Mouse (Mus musculus) ES-CJ7 (cell line): ENCODE results near the gene Gm7247.
"Not testable (repeated sequence)": the region's sequence is repeated elsewhere in the genome, so short reads cannot be mapped to it uniquely, and the experiment has no call there.

Experiments
- DNase-seq: peaks from one replicate; pipeline ENCODE4 v3.0.0; 2011; ENCODE audit warnings: low read depth, low spot score

Gm7247 gene

DNA sequence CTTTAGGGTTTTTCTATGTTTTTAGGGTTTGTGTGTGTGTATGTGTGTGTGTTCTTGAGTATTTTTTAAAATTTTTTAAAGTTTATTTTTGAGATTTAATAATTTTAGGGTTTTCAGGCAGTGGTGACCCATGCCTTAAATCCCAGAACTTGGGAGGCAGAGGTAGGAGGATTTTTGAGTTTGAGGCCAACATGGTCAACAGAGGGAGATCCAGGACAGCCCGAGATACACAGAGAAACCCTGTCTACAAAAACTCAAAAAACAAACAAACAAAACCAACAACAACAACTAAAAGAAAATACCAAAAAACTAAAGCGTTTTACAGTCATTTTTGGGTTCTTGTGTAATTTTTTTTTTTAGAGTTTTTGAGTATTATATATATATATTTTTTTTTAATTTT, 134.2 kb downstream of the Gm7247 start:
- no peak for DNase-seq

DNA sequence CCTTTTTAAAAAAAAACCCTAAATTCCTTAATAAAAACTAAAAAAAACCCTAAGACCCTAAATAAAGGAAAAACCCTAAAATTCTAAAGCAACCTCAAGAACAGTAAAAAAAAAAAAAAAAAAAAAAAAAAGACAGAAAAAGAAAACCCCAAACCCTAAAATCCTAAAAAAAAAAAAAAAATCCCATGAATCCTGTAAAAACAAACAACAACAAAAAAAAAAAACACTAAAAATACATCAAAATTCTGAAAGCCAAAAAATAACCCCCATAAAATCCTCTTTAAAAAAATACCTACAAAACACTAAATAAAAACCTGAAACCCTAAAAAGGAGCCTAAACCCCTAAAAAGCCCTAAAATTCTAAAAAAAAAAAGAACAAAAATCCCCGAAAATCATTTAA, 135.4 kb downstream of the Gm7247 start:
- DNase-seq: no peak

DNA sequence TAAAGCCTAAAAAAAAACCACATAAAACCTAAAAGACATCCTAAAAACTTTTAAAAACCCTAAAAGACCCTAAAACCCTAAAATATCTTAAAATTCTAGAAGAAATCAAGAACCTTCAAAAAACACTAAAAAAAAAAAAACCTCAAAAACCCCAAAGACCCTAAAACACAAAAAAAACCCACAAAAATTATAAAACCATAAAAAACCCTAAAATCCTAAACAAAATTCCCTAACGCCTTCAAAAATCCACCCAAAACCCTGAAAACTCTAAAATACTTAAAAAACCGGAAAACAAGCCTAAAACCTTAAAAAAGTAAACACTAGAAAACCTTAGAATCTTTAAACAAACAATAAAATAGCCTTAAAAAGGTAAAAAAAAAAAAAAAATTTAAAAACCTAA, 136.4 kb downstream of the Gm7247 start:
- DNase-seq: no peak

DNA sequence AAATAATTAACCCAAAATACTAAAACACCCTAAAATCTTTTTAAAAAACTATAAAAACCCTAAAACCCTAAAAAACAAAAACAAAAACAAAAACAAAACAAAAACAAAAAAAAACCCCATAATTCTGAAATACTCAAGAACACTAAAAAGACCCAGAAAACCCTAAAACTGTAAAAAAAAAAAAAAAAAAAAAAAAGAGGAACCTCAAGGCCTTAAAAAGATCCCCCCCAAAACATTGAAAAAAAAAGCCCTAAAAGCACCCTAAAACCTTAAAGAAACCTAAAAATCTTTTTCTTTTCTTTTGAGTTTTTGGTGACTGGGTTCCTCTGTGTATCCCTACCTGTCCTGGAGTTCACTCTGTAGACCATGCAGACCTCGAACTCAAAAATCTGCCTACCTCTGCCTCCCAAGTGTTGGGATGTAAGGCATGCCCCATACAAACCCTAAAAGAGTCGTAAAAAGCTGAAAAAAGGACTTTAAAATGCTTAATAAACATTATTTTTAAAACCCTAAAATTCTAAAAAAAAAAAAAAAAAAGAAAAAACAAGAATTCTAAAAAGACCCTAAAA, 138.2 kb downstream of the Gm7247 start:
- no peak for DNase-seq

DNA sequence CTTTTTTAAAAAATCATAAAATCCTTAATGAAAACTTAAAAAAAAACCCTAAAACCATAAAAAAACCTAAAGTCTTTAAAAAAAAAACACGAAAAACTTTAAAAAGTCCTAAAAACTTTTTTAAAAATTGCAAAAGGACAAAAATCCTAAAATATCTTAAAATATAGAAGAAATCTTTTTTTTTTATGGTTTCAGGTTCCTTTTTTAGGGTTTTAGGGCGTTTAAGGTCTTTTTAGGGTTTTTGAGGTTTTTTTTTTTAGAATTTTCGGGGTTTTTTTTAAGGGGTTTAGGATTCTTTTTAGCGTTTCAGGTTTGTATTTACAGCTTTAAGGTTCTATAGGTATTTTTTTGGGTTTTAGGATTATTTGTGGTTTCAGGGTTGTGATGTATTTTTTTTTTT, 138.9 kb downstream of the Gm7247 start:
- DNase-seq: no peak

DNA sequence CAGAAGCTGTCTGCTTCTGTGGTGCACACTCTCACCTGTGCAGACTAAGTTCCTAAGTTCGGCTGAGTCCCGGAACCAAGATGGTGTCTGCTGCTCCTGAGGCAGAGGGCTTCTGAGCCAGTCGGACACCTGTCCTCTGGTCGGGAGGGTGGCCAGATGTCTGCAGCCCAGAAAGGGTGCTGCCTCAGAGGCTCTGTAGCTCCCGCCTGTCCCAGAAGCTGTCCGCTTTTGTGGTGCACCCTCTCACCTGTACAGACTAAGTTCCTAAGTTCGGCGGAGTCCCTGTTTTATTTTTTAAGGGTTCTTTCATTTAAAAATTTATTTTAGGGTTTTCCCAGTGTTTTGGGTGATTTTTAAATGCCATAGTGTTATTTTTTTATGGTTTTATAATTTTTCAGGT, 145.9 kb downstream of the Gm7247 start:
- peak; percentile 25 for DNase-seq

DNA sequence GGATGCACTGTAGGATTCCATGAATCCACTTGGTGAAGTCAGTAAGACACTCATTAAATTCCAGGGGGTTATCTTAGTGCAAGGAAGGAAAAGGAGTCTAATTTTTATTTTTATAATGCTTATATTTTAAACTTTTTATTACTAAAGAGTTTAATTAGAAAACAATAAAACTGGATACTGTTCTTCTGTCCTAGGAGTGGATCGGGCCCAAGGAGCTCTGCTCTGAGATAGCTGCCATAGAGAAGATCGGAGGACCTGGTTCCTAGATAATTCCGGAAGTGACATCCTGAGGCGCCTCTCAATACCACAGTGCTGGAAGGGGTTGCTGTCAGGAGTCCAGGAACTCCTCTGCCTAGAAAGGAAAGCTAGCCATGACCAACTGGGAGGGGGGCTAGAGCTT, 190.9 kb downstream of the Gm7247 start, which contains the start of gene Gm5622:
Gene Gm5622 (plus strand): TSS at position 301 of the 400 bp plus-strand sequence.
- DNase-seq: no peak

DNA sequence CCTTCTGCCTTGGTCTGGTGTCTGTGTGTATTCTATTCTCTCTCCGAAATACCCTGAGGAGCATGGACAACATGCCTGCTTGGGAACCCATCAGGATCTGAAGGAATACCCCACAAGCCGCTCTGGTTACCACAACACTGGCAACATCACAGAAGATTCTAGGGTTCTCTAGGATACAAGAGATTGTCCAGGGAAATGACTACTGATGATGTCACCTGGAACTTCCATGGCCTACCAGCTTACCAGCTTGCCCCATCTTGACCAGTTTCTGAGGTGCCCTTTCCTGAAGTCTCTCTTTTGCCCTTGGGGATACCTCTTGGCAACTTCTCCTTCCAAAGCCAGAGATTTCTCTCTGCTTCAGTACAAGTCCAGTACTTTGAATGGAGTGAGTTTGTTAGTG, 212.4 kb downstream of the Gm7247 start, which contains the start of gene Gm17175:
Gene Gm17175 (minus strand): TSS at position 101 of the 400 bp plus-strand sequence.
- DNase-seq: not testable (repeated sequence)

DNA sequence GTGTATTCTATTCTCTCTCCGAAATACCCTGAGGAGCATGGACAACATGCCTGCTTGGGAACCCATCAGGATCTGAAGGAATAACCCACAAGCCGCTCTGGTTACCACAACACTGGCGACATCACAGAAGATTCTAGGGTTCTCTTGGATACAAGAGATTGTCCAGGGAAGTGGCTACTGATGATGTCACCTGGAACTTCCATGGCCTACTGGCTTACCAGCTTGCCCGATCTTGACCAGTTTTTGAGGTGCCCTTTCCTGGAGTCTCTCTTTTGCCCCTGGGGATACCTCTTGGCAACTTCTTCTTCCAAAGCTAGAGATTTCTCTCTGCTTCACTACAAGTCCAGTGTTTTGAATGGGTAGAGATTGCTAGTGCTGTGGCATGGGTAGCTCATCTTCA, 230.5 kb downstream of the Gm7247 start, which contains the start of gene Gm17174:
Gene Gm17174 (minus strand): TSS at position 101 of the 400 bp plus-strand sequence.
- DNase-seq: not testable (repeated sequence)

DNA sequence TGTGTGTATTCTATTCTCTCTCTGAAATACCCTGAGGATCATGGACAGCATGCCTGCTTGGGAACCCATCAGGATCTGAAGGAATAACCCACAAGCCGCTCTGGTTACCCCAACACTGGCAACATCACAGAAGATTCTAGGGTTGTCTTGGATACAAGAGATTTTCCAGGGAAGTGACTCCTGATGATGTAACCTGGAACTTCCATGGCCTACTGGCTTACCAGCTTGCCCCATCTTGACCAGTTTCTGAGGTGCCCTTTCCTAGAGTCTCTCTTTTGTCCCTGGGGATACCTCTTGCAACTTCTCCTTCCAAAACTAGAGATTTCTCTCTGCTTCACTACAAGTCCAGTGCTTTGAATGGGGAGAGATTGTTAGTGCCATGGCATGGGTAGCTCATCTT, 249.7 kb downstream of the Gm7247 start, which contains the start of gene Gm17078:
Gene Gm17078 (minus strand): TSS at position 101 of the 400 bp plus-strand sequence.
- DNase-seq: no peak
